Mouse (Mus musculus) kidney, embryonic 15.5 days (tissue): Measurements from ENCODE around the gene Abcg5. TPM values are rescaled to one million over a fixed set of nuclear protein-coding genes. Genes with fewer than 3 reads are reported as not detected.

Experiments used
- ATAC-seq: fragments of 200-750 bp; cut with Nextera tagmentation; replicated peaks from 2 replicates; pipeline ENCODE4 v1.8.0; 2017; ENCODE audit warnings: moderate TSS enrichment; ENCODE audit not compliant: low FRiP score
- H3K27ac ChIP-seq: fragments of 300-500 bp; sonication (generic); 2 replicates; pipeline ENCODE4 v1.5.1; 2015; ENCODE audit warnings: mild to moderate bottlenecking, inconsistent platforms
- H3K27me3 ChIP-seq: fragments of 300-500 bp; sonication (generic); 2 replicates; pipeline ENCODE4 v1.6.1; 2015; ENCODE audit warnings: inconsistent platforms
- H3K36me3 ChIP-seq: fragments of 300-500 bp; sonication (generic); 2 replicates; pipeline ENCODE4 v1.6.1; 2015; ENCODE audit warnings: inconsistent platforms
- H3K4me1 ChIP-seq: fragments of 300-500 bp; sonication (generic); 2 replicates; pipeline ENCODE4 v1.6.1; 2015; ENCODE audit warnings: inconsistent platforms
- H3K4me2 ChIP-seq: fragments of 300-500 bp; sonication (generic); 2 replicates; pipeline ENCODE4 v1.6.1; 2015; ENCODE audit warnings: moderate library complexity, mild to moderate bottlenecking, inconsistent platforms
- H3K4me3 ChIP-seq: fragments of 300-500 bp; sonication (generic); replicated peaks from 2 replicates; pipeline ENCODE4 v1.5.1; 2015; ENCODE audit warnings: mild to moderate bottlenecking, inconsistent platforms
- H3K9ac ChIP-seq: fragments of 300-500 bp; sonication (generic); 2 replicates; pipeline ENCODE4 v1.6.1; 2015; ENCODE audit warnings: mild to moderate bottlenecking, inconsistent platforms
- H3K9me3 ChIP-seq: fragments of 300-500 bp; sonication (generic); replicated peaks from 2 replicates; pipeline ENCODE4 v1.6.1; 2016; ENCODE audit warnings: inconsistent platforms
- WGBS: fragments of 180-500 bp; shearing (Covaris S2); methylation state at CpG from one replicate; pipeline ENCODE4 v1.1.7; 2015; ENCODE audit warnings: mixed read lengths; 5-methylcytosine and 5-hydroxymethylcytosine counted together
- polyA plus RNA-seq: library from polyadenylated mRNA; unstranded; fragments of >200 nt; fragmentation: Nextera tagmentation; extraction: Ambion mirVana; gene quantifications from 2 replicates; pipeline ENCODE4 v1.2.1, GENCODE M21; 2015

Gene Abcg5
- polyA plus RNA-seq, 1 experiment from 2014 or later, result 4.0 TPM

DNA sequence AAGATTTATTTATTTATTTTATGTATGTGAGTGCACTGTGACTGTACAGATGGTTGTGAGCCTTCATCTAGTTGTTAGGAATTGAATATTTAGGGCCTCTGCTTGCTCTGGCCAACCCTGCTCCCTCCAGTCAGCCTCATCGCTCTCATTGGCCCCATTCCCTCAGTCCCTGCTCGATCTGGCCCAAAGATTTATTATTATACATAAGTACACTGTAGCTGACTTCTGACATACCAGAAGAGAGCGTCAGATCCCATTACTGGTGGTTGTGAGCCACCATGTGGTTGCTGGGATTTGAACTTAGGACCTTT is 25.4 kb downstream of the Abcg5 start:
- Histone ChIP-seq H3K4me1 (peaks cover 36% of the 10 kb centered on the region), H3K9ac (no peak overlapping the region), H3K4me3 (no peak overlapping the region), H3K9me3 (no peaks in the 10 kb centered on the region), H3K4me2 (no peak overlapping the region), H3K27me3 (no peaks in the 10 kb centered on the region), H3K36me3 (0 out of 2 replicates have a peak, but pooled peaks cover 8% of the 10 kb centered on the region), H3K27ac (0 out of 2 replicates have a peak overlapping the region, but pooled peaks have one; percentile 7)
- 43% methylated on average over 3 of the region's 3 CpGs for WGBS
- 0 out of 2 replicates have a peak, but pooled peaks have one; percentile 7 for ATAC-seq

DNA sequence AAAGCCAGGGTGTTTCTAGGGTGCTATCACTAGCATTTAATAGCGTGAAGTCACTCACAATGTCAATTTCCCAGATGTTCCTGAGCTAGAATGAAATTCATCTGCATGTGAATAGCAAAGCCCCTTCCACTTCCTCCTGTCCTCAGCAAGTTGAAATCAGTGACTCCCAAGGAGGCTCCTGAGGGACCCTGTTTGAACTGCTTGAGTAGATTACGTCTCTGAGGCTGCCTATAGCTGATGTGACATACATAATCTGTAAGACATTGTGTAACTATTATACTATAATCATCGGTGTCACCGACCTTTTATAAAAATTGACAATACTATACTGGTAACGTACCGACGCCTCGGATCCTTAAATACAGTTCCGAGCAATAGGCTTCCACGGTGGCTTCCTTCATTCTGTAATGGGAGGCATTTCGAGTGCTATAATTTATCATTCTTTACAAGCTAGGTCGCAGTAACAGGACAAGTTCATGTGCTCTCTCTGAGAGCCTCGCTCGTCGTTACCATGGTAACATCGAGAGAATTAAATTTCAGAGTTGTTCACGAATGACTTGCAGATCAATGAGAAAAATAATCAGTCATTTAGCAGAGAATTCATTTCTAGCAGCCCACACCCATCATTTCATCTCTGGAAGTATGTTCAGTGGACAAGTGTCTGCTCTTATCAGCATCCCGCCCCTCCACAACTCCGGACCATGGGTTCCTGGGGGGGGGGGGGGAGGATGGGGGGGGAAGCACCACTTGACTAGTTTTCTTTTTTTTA is 26.0 kb downstream of the Abcg5 start:
- 39% methylated on average over 19 of the region's 19 CpGs for WGBS
- Histone ChIP-seq H3K4me2 (no peak overlapping the region), H3K36me3 (peaks cover 13% of the 10 kb centered on the region; the same call in 1 of the 2 replicates), H3K9me3 (no peaks in the 10 kb centered on the region), H3K9ac (no peak overlapping the region), H3K4me3 (no peak overlapping the region), H3K27me3 (no peaks in the 10 kb centered on the region), H3K4me1 (peaks cover 30% of the 10 kb centered on the region), H3K27ac (0 out of 2 replicates have a peak overlapping the region, but pooled peaks have one; percentile 37)
- no peak for ATAC-seq

DNA sequence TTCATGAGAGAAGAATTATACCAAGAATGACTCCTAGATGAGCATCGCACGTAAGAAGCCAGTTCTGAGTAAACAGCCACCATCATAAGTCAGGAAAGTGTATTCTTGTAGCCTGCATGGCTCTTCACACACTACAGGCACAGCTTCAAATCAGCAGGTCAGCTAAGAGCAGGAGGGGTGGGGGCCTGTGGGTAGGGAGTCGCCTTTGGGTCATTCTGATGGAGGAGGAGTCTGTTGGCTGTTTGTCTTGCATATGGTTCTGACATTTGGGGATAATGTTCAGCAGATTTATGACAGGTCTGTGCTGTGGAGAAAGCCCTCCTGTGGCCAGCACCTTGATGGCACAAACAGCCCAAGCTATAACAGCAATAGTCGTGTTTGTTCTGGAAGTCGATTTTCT is 26.6 kb downstream of the Abcg5 start:
- Histone ChIP-seq H3K9ac (no peak overlapping the region), H3K27me3 (no peaks in the 10 kb centered on the region), H3K36me3 (peaks cover 15% of the 10 kb centered on the region; the same call in 1 of the 2 replicates), H3K27ac (no peak overlapping the region), H3K4me1 (peaks cover 29% of the 10 kb centered on the region), H3K4me3 (no peak overlapping the region), H3K4me2 (no peak overlapping the region), H3K9me3 (no peaks in the 10 kb centered on the region)
- 45% methylated on average over 5 of the region's 5 CpGs for WGBS
- no peak for ATAC-seq

DNA sequence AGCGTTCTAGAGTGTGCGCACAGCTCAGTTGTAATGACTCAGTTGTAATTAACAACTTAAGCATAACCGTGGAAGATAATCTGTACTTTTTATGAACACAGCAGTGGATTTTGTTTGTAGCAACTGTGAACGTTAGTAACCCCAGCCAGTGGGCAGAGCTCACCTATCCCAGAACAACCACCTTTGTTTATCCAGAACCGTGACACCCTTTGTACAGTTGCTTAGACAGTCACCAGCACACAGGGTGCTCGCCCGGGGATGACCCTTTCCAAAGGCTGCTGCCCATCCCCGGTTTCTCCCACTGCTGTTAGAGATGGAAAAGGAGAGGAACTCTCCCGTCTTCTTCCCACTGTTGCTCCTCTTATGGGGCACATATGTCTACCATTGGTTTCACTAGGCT is 29.3 kb downstream of the Abcg5 start:
- 94% methylated on average over 9 of the region's 9 CpGs for WGBS

DNA sequence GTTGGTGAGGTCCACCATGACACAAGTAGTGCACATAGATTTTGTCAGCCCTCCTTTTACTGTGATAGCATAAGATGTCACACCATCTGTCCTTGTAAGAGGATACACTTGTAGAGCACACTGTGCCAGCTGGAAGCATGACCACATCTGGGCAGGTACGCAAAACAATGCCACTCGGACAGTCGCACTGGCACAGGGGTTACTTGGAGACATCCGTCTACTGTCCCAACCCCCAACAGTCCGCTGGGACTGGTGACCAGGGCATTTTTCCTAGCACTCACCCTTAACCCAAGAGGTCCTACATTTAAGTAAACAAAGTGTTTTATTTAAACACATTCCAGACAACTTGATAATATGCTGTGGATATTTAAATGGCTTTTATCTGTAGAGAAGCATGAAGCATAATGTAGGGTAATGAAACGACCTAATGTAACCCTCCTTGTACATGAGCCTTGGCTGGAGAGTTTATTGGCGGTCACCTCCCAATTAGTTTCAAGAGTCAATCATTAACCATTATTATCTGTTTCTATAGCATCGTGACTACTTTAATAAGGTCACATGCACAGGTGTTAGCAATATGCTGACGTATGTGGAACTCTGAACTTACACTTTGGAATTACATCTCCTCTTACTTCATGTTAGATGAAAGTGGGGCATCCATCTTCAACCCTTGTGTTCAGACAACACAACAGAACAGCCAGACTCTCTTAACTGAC is 32.4 kb downstream of the Abcg5 start:
- Histone ChIP-seq H3K4me2 (no peak overlapping the region), H3K27me3 (no peaks in the 10 kb centered on the region), H3K27ac (no peak overlapping the region), H3K9ac (no peak overlapping the region), H3K9me3 (no peaks in the 10 kb centered on the region), H3K4me3 (no peak overlapping the region), H3K4me1 (peaks cover 10% of the 10 kb centered on the region), H3K36me3 (peaks cover 15% of the 10 kb centered on the region; the same call in 1 of the 2 replicates)
- 87% methylated on average over 9 of the region's 9 CpGs for WGBS
- no peak for ATAC-seq

More for the DNA sequence above, 29.3 kb downstream of the Abcg5 start:
- no peak overlapping the region for H3K4me3 ChIP-seq
- H3K4me1 ChIP-seq, result peaks cover 28% of the 10 kb centered on the region
- no peak overlapping the region for H3K9ac ChIP-seq
- no peak overlapping the region for H3K27ac ChIP-seq
- H3K4me2 ChIP-seq, result no peak overlapping the region
- no peak for ATAC-seq
- H3K9me3 ChIP-seq, result no peaks in the 10 kb centered on the region
- H3K27me3 ChIP-seq, result no peaks in the 10 kb centered on the region
- H3K36me3 ChIP-seq, result peaks cover 15% of the 10 kb centered on the region; the same call in 1 of the 2 replicates

DNA sequence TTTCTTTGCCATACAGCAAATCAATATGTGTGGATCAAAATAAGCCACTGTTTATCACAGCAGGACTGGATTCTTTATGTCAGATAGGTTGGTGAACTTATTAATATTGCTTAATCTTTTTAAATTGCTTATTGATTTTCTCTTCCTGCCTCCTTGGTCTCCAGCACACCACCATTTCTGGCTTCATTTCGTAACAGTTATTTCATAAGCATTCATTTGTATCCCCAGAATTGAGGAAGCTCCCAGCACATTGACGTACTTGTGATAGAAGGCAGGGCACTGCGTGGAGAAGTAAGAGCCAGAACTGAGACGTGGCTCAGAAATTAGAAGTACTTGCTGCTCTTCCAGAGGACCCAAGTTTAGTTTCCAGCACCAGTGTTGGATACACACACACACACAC is 35.2 kb downstream of the Abcg5 start:
- no peak overlapping the region for H3K27ac ChIP-seq
- H3K4me1 ChIP-seq, result peaks cover 28% of the 10 kb centered on the region
- no peak overlapping the region for H3K4me3 ChIP-seq
- H3K36me3 ChIP-seq, result peaks cover 8% of the 10 kb centered on the region; the same call in 1 of the 2 replicates
- ATAC-seq, result no peak
- H3K9ac ChIP-seq, result no peak overlapping the region
- H3K9me3 ChIP-seq, result no peaks in the 10 kb centered on the region
- 92% methylated on average over 4 of the region's 4 CpGs for WGBS
- no peaks in the 10 kb centered on the region for H3K27me3 ChIP-seq
- H3K4me2 ChIP-seq, result no peak overlapping the region

DNA sequence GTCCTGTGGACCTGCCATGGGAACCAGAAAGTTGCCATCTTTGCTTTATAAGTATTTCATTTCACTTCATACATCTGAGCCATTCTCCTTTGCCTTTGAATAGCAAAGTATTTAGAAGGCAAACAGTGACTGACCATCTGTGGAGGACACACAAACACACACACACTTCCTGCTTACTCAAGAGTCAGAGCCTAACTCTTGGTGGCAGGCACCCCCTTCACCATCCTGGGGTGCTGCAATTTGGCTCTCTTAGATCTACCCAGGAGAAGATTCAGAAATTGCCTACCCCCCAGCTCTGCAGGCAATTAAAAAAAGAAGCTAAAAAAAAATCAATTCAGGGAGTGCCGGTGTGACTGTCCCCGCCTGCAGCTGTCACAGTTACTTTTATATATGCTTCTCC is 36.3 kb downstream of the Abcg5 start:
- WGBS, result 63% methylated on average over 2 of the region's 2 CpGs
- H3K4me2 ChIP-seq, result no peak overlapping the region

DNA sequence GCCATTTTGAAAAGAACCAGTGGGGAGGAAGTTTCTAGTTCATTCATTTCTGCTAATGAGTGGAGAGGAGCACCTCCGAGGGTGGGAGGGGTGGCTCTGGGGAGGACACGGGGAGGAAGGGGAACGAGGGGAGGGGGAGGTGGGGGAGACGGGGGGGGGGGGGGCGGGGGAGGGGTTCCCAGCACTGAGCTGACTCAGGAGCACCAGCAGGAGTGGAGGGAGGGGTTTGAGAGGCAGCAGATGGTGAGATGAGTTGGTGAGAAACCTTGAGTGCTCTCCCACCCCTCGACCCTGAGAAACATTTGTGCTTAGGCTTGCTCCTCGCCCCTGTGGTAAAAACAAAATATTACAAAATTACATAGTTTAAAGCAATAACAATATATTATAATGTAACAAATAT is 36.9 kb downstream of the Abcg5 start:
- H3K4me2 ChIP-seq, result no peak overlapping the region

More for the DNA sequence above, 36.3 kb downstream of the Abcg5 start:
- Histone ChIP-seq H3K4me3 (no peak overlapping the region), H3K9ac (no peak overlapping the region), H3K27ac (no peak overlapping the region), H3K4me1 (peaks cover 28% of the 10 kb centered on the region), H3K9me3 (no peaks in the 10 kb centered on the region), H3K36me3 (no peaks in the 10 kb centered on the region; the same call in 1 of the 2 replicates), H3K27me3 (no peaks in the 10 kb centered on the region)
- ATAC-seq, result no peak

DNA sequence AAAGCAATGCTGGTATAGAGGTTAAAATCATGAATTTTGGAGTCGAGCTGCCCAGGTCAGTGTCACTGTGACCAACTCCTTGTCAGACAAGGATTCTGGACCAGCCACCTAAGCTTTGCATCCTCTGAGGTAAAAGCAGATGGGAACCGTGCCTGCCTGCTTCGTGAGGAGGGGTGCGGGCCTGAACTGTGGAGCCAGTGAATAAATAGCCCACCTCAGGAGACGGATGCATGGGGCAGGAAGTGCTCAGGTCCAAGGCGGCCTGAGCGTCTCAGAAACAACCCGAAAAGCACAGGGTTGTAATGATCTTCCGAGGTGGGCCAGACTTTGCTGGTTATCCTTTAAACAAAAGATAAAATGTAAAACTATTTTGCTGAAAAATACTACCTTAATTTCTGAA is 37.7 kb downstream of the Abcg5 start:
- Histone ChIP-seq H3K4me3 (no peak overlapping the region), H3K27ac (no peak overlapping the region), H3K4me2 (no peak overlapping the region), H3K4me1 (peaks cover 28% of the 10 kb centered on the region), H3K9me3 (no peaks in the 10 kb centered on the region), H3K27me3 (no peaks in the 10 kb centered on the region), H3K9ac (no peak overlapping the region), H3K36me3 (no peaks in the 10 kb centered on the region)
- WGBS, result 36% methylated on average over 9 of the region's 9 CpGs
- no peak for ATAC-seq

More for the DNA sequence above, 36.9 kb downstream of the Abcg5 start:
- no peak for ATAC-seq
- H3K4me3 ChIP-seq, result no peak overlapping the region
- no peak overlapping the region for H3K27ac ChIP-seq
- no peaks in the 10 kb centered on the region; the same call in 1 of the 2 replicates for H3K36me3 ChIP-seq
- no peaks in the 10 kb centered on the region for H3K9me3 ChIP-seq
- H3K4me1 ChIP-seq, result peaks cover 28% of the 10 kb centered on the region
- no peak overlapping the region for H3K9ac ChIP-seq
- WGBS, result 31% methylated on average over 4 of the region's 7 CpGs
- no peaks in the 10 kb centered on the region for H3K27me3 ChIP-seq

DNA sequence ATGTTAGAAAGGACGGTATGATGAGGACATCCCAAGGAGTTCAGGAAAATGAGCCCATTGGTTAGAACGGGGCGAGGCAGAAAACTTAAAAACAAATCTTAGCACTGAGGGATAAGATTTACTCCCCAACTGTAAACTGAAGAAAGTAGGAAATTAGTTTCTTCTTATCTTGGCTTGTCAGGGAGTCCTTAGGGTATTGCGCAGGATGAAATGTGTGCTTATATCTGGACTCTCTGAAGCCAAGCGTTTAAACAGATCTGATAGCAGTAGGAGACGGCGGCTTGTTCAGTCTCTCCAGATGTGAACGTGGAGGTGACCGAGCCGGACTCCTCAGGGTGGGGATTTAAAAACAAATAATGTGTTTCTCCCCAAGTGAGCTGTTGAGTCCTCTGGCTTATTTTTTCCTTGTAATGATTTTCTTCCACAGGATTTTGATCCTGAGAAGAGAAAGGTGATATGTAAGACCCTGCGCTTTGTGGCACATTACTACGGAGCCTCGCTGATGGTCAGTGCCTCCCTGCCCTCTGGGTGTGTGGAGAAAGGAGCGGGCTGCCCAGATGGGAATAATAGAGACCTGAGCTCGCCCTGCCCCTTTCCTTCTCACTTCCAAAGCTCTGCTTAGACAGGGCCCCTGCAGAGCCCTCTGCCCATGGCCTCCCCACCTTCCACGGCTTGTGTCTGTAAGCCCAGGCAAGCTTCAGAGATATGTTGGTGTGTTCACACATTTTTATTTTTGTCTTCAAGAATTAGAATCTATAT is 38.3 kb downstream of the Abcg5 start:
- H3K27ac ChIP-seq, result 0 out of 2 replicates have a peak overlapping the region, but pooled peaks have one; percentile 33
- no peaks in the 10 kb centered on the region for H3K9me3 ChIP-seq
- H3K36me3 ChIP-seq, result no peaks in the 10 kb centered on the region
- H3K4me3 ChIP-seq, result no peak overlapping the region
- WGBS, result 40% methylated on average over 16 of the region's 16 CpGs
- no peak for ATAC-seq
- no peak overlapping the region for H3K9ac ChIP-seq
- no peak overlapping the region for H3K4me2 ChIP-seq
- peaks cover 28% of the 10 kb centered on the region for H3K4me1 ChIP-seq
- no peaks in the 10 kb centered on the region for H3K27me3 ChIP-seq

DNA sequence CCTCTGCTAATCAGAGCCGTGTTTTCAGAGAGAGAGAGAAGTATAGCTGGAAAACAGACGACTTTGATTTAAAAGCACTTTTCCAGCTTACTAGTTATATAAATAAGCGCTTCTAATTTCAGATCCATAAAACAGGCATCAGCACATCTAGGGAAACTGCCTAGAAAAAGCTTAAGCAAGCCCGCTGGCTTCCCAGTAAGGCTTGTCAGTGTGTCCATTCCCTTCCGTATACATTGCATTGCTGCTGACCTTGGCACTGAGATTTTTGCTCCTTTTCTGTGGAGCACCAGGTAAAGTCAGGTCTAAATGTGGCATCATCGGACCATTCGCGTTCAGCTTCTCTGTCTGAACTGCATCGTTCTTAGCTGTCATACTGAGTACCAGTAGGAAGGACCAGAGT is 40.5 kb downstream of the Abcg5 start:
- H3K4me2 ChIP-seq, result no peak overlapping the region
- H3K4me1 ChIP-seq, result peaks cover 28% of the 10 kb centered on the region
- H3K9me3 ChIP-seq, result no peaks in the 10 kb centered on the region
- WGBS, result 75% methylated on average over 9 of the region's 9 CpGs
- no peak overlapping the region for H3K4me3 ChIP-seq
- H3K9ac ChIP-seq, result no peak overlapping the region
- no peak for ATAC-seq
- no peaks in the 10 kb centered on the region for H3K36me3 ChIP-seq
- no peak overlapping the region for H3K27ac ChIP-seq
- no peaks in the 10 kb centered on the region for H3K27me3 ChIP-seq

DNA sequence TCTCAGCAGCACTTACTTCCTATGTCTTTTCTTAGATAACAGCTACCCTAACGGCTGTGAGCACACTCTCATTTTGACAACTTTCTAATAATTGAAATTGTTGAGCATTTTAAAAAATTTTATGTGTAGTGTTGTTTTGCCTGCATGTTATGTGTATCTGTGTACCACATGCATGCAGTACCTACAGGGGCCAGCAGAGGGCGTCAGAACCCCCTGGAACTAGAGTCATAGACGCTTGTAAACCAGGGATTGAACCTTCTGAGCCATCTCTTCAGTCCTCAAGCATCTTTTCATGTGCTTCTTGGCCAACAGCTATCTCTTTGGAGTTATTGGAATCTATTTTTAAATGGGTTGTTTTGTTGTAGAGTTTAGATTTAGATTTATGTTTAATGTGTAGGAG is 40.9 kb downstream of the Abcg5 start:
- Histone ChIP-seq H3K4me1 (peaks cover 28% of the 10 kb centered on the region), H3K27me3 (no peaks in the 10 kb centered on the region), H3K9ac (no peak overlapping the region), H3K27ac (no peak overlapping the region), H3K4me2 (no peak overlapping the region), H3K4me3 (no peak overlapping the region), H3K36me3 (0 out of 2 replicates have a peak, but pooled peaks cover under 1% of the 10 kb centered on the region), H3K9me3 (no peaks in the 10 kb centered on the region)
- WGBS, result 36% methylated on average over 3 of the region's 3 CpGs
- ATAC-seq, result no peak
